Mouse (Mus musculus): ENCODE results near the gene Tns1. TPM values are rescaled to one million over a fixed set of nuclear protein-coding genes. Genes with fewer than 3 reads are reported as not detected.

Tns1 gene
- polyA plus RNA-seq, 1 experiment from 2014 or later: 15.6 TPM

DNA sequence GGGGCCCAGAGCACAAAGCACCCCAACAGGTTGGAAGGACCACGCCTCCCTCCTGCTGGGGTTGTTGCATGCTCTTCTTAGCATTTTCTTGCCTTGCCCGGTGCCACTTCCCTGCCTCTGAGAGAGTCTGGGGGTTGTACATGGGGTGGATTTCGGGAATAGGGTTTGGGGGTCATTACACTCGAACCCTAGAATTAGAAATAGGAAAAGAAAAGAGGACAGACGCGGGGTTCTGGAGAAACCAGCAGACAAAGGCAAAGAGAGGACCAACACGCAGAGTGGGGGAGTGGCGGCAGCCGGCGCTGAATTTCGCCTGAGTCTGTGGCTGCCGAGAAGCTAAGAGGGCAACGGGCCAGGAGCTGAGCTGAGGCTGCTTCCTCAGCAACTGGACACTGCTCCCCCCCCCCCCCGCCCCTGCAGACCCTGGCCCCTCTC lies 25.2 kb downstream of the Tns1 start:
- peaks cover 7% of the 10 kb centered on the region; the same call in 1 of the 2 replicates for H3K27me3 ChIP-seq (ENCODE audit: control insufficient read depth, insufficient read depth, low read length)

DNA sequence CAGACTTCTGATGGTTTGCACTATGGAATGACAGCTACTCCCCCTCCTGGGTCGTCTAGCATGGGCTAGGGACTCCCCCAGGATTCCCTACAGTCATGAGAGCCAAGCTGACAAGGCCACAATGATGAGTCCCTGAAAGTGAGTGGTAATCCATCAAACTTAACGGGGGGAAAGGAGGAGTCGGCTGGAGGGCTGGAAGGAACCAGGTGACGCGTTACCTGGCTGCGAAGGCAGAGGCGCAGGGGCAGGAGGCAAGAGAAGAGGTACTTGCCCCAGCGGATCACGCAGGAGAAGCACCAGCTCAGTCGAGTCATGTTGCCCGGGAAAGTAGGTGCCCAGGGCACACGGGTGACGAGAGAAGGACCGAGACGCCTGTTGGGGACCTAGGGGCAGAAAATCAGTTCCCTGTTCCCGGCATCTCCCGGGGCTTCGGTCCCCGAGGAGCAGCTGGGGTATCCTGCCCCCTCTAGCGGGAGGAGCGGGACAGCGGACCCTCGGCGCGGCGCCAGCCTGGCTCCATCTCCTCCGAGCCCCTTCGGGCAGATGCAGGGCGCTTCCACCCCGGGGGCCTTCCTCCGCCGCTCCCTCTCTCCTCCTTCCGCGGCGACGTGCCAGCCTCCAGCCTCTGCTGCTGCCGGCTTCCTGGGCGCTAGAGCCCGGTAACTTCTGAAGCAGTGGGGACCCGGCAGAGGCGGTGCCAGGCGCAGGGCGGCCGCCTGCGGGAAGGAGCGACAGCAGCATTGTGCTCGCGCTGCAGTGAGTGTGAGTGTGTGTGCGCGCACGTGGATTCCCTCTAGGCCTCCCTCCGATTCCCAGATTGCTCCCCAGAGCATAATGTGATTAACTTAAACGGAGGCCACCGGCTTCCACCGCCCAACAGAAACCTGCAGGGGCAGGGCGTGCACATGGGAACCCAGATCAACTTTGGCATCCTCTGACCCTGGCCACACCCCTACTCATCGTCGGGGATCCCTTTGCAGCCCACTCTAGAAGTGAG lies 25.9 kb downstream of the Tns1 start:
- H3K27me3 ChIP-seq (ENCODE audit: control insufficient read depth, insufficient read depth, low read length): peaks cover 7% of the 10 kb centered on the region; the same call in 1 of the 2 replicates
- DNase-seq (ENCODE audit: low spot score) (peak; percentile 88), ATAC-seq (replicated peaks; ENCODE audit: low FRiP score) (peak; percentile 73)
- H3K27ac ChIP-seq (ENCODE audit: low read depth, low read length): peak overlapping the region; percentile 38
- H3K4me1 ChIP-seq (replicated peaks; ENCODE audit: control insufficient read depth, insufficient read depth, low read length): peaks cover 11% of the 10 kb centered on the region; the same call in 1 of the 2 replicates
- H3K9me3 ChIP-seq (ENCODE audit: control insufficient read depth, low read length): no peaks in the 10 kb centered on the region
- H3K4me3 ChIP-seq (ENCODE audit: low read depth, low read length): peak overlapping the region; percentile 47
- H3K9ac ChIP-seq (ENCODE audit: low read length): peak overlapping the region; percentile 86
- H3K4me2 ChIP-seq (ENCODE audit: low read depth, low read length, severe bottlenecking): peak overlapping the region; percentile 95
- WGBS: under 1% methylated on average over 58 of the region's 58 CpGs
- H3K36me3 ChIP-seq (ENCODE audit: control insufficient read depth, insufficient read depth, low read length): no peaks in the 10 kb centered on the region

More for the DNA sequence above, 25.2 kb downstream of the Tns1 start:
- Histone ChIP-seq H3K4me2 (ENCODE audit: low read depth, low read length, severe bottlenecking) (peak overlapping the region; percentile 95), H3K9ac (ENCODE audit: low read length) (peak overlapping the region; percentile 86), H3K4me3 (ENCODE audit: low read depth, low read length) (peak overlapping the region; percentile 47), H3K4me1 (replicated peaks; ENCODE audit: control insufficient read depth, insufficient read depth, low read length) (peaks cover 19% of the 10 kb centered on the region), H3K36me3 (ENCODE audit: control insufficient read depth, insufficient read depth, low read length) (no peaks in the 10 kb centered on the region), H3K27ac (ENCODE audit: low read depth, low read length) (no peak overlapping the region), H3K9me3 (ENCODE audit: control insufficient read depth, low read length) (no peaks in the 10 kb centered on the region)
- DNase-seq (ENCODE audit: low spot score): peak; percentile 67
- 0 out of 2 replicates have a peak, but pooled peaks have one; percentile 11 for ATAC-seq (replicated peaks; ENCODE audit: low FRiP score)
- under 1% methylated on average over 13 of the region's 14 CpGs for WGBS

DNA sequence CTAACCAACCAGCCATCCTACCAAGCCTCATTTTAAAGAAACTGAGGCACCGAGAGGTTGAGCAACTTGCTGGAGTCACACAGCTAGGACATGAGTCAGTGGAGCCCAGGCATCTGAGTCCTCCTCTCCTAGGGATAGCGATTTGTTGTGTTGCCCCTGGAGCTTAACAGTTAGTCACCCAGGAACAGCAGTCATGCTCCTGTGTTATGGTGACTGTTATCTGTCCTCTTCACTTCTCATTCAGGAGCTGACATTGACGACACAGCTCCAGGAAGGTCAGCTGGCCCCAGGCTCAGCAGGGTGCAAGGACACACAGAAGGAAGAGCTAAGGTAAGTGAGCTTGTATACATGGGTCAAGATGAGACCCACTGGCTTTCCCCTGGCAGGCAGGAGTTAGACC lies 28.5 kb downstream of the Tns1 start:
- peaks cover 7% of the 10 kb centered on the region; the same call in 1 of the 2 replicates for H3K27me3 ChIP-seq (ENCODE audit: control insufficient read depth, insufficient read depth, low read length)
- H3K4me1 ChIP-seq (replicated peaks; ENCODE audit: control insufficient read depth, insufficient read depth, low read length): peaks cover 6% of the 10 kb centered on the region; the same call in 1 of the 2 replicates
- WGBS: 58% methylated on average over 3 of the region's 3 CpGs

DNA sequence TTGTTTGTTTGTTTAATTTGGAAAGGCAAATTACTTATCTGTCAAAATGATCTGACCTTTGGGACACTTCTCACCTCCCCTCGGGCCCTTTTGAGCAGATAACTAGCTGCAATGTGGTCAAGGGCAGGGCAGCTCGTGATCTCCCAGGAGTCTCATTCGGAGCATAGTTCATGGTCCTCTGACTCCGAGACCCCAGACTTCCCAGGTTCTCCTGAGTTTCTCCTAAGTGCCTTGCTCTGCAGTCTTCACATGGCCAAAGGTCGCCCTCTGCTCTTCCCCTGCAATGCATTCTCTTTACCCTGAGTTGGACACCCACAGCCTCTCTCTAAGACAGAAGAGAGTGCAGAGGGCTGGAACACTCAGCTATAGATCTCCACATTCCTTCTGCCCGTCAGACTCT lies 29.0 kb downstream of the Tns1 start:
- H3K36me3 ChIP-seq (ENCODE audit: control insufficient read depth, insufficient read depth, low read length): no peaks in the 10 kb centered on the region
- H3K4me1 ChIP-seq (replicated peaks; ENCODE audit: control insufficient read depth, insufficient read depth, low read length): peaks cover 6% of the 10 kb centered on the region; the same call in 1 of the 2 replicates
- no peak overlapping the region for H3K4me3 ChIP-seq (ENCODE audit: low read depth, low read length)
- no peaks in the 10 kb centered on the region for H3K9me3 ChIP-seq (ENCODE audit: control insufficient read depth, low read length)
- no peak overlapping the region for H3K9ac ChIP-seq (ENCODE audit: low read length)
- H3K27me3 ChIP-seq (ENCODE audit: control insufficient read depth, insufficient read depth, low read length): peaks cover 7% of the 10 kb centered on the region; the same call in 1 of the 2 replicates
- no peak for DNase-seq (ENCODE audit: low spot score)
- H3K27ac ChIP-seq (ENCODE audit: low read depth, low read length): no peak overlapping the region
- no peak overlapping the region for H3K4me2 ChIP-seq (ENCODE audit: low read depth, low read length, severe bottlenecking)
- whole genome bisulfite sequencing: 64% methylated on average over 6 of the region's 6 CpGs
- no peak for ATAC-seq (replicated peaks; ENCODE audit: low FRiP score)

More for the DNA sequence above, 28.5 kb downstream of the Tns1 start:
- ATAC-seq (replicated peaks; ENCODE audit: low FRiP score) (no peak), DNase-seq (ENCODE audit: low spot score) (no peak)
- Histone ChIP-seq H3K4me3 (ENCODE audit: low read depth, low read length) (no peak overlapping the region), H3K27ac (ENCODE audit: low read depth, low read length) (no peak overlapping the region), H3K9me3 (ENCODE audit: control insufficient read depth, low read length) (no peaks in the 10 kb centered on the region), H3K36me3 (ENCODE audit: control insufficient read depth, insufficient read depth, low read length) (no peaks in the 10 kb centered on the region), H3K9ac (ENCODE audit: low read length) (no peak overlapping the region), H3K4me2 (ENCODE audit: low read depth, low read length, severe bottlenecking) (no peak overlapping the region)

DNA sequence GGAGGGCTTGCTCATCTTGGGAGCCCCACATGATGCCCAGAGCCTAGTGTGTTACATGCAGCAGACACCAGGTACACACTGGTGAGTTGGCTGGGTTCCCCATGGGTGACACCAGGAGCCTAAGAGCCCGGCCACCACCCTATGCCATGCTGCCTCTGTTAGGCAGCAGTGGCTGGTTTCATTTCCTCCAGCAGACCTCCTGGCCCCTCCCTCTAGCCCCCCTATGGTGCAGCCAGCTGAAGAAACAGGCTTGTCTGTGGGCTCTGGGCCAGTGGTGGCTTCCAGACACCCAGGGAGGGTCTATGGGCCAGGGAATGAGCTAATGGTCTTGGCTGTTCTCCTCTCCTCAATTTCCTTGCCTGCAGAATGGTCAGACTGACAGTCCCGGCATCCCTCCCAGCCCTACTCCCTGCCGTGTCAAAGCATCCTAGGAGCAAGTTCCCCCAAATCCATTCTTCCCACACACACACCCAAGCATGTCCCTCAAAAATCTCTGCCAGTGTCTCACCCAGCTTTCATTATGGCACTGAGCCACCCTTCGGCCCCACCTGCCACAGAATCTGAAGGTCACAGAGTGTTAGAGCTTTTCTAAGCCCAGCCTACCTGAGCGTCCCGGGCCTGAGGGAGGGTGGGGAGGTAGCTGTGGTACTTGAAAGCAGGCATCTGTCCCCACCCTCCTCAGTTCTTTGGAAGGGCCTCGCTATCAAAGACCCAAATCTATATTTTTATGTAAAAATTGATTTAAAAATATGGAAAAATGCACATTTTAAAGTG lies 29.6 kb downstream of the Tns1 start:
- no peak for ATAC-seq (replicated peaks; ENCODE audit: low FRiP score)
- Histone ChIP-seq H3K27me3 (ENCODE audit: control insufficient read depth, insufficient read depth, low read length) (peaks cover 5% of the 10 kb centered on the region; the same call in 1 of the 2 replicates), H3K27ac (ENCODE audit: low read depth, low read length) (no peak overlapping the region), H3K9ac (ENCODE audit: low read length) (no peak overlapping the region), H3K9me3 (ENCODE audit: control insufficient read depth, low read length) (no peaks in the 10 kb centered on the region), H3K36me3 (ENCODE audit: control insufficient read depth, insufficient read depth, low read length) (no peaks in the 10 kb centered on the region), H3K4me1 (replicated peaks; ENCODE audit: control insufficient read depth, insufficient read depth, low read length) (peaks cover 6% of the 10 kb centered on the region; the same call in 1 of the 2 replicates), H3K4me3 (ENCODE audit: low read depth, low read length) (no peak overlapping the region), H3K4me2 (ENCODE audit: low read depth, low read length, severe bottlenecking) (no peak overlapping the region)
- WGBS: 54% methylated on average over 7 of the region's 7 CpGs
- DNase-seq (ENCODE audit: low spot score): no peak

DNA sequence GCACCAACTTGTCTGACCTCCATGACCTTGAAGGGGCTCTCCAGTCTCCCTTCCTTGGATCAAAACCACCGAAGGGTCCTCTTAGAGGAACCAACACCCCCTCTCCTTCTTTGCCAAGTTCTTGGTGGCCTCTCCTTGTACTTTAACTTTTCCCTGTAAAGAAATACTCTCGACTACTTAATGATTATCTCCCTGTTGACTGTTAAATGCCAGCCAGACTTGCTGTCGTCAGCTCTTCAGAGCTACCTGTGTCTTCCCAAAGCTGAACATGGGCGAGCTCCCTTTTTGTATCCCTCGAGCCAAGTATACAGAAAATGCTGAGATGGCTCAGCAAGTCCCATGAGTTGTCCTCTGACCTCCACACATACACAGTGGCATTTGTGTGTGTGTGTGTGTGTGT lies 30.8 kb downstream of the Tns1 start:
- Histone ChIP-seq H3K36me3 (ENCODE audit: control insufficient read depth, insufficient read depth, low read length) (no peaks in the 10 kb centered on the region), H3K4me2 (ENCODE audit: low read depth, low read length, severe bottlenecking) (no peak overlapping the region), H3K27ac (ENCODE audit: low read depth, low read length) (no peak overlapping the region), H3K9me3 (ENCODE audit: control insufficient read depth, low read length) (no peaks in the 10 kb centered on the region), H3K4me3 (ENCODE audit: low read depth, low read length) (no peak overlapping the region), H3K27me3 (ENCODE audit: control insufficient read depth, insufficient read depth, low read length) (peaks cover 5% of the 10 kb centered on the region; the same call in 1 of the 2 replicates), H3K9ac (ENCODE audit: low read length) (no peak overlapping the region), H3K4me1 (replicated peaks; ENCODE audit: control insufficient read depth, insufficient read depth, low read length) (peaks cover 6% of the 10 kb centered on the region; the same call in 1 of the 2 replicates)
- WGBS: 91% methylated on average over 5 of the region's 5 CpGs
- ATAC-seq (replicated peaks; ENCODE audit: low FRiP score): no peak
- no peak for DNase-seq (ENCODE audit: low spot score)

DNA sequence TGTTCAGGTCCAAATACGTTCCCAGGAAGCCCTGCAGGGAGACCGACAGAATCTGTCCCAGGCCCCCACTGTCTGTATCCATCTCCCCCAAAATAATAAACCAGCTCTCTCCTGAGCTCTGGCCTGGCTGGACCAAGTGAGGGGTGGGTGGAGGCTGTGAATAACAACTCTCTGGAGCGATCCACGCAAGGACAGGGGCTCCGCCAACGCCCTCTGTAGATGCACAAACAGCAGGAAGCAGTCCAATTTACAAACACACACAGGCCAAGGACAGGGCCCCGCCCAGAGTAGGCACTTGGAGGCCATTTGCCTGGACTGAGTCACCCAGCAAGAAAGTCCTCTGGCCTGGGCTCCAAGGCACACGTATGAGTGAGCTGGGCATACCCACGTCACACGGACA lies 32.0 kb downstream of the Tns1 start:
- H3K4me3 ChIP-seq (ENCODE audit: low read depth, low read length): no peak overlapping the region
- H3K4me2 ChIP-seq (ENCODE audit: low read depth, low read length, severe bottlenecking): no peak overlapping the region
- H3K9me3 ChIP-seq (ENCODE audit: control insufficient read depth, low read length): no peaks in the 10 kb centered on the region
- ATAC-seq (replicated peaks; ENCODE audit: low FRiP score) (no peak), DNase-seq (ENCODE audit: low spot score) (no peak)
- no peak overlapping the region for H3K27ac ChIP-seq (ENCODE audit: low read depth, low read length)
- H3K4me1 ChIP-seq (replicated peaks; ENCODE audit: control insufficient read depth, insufficient read depth, low read length): peaks cover 3% of the 10 kb centered on the region; the same call in 1 of the 2 replicates
- no peak overlapping the region for H3K9ac ChIP-seq (ENCODE audit: low read length)
- peaks cover 3% of the 10 kb centered on the region; the same call in 1 of the 2 replicates for H3K27me3 ChIP-seq (ENCODE audit: control insufficient read depth, insufficient read depth, low read length)
- H3K36me3 ChIP-seq (ENCODE audit: control insufficient read depth, insufficient read depth, low read length): no peaks in the 10 kb centered on the region
- WGBS: 59% methylated on average over 10 of the region's 10 CpGs

DNA sequence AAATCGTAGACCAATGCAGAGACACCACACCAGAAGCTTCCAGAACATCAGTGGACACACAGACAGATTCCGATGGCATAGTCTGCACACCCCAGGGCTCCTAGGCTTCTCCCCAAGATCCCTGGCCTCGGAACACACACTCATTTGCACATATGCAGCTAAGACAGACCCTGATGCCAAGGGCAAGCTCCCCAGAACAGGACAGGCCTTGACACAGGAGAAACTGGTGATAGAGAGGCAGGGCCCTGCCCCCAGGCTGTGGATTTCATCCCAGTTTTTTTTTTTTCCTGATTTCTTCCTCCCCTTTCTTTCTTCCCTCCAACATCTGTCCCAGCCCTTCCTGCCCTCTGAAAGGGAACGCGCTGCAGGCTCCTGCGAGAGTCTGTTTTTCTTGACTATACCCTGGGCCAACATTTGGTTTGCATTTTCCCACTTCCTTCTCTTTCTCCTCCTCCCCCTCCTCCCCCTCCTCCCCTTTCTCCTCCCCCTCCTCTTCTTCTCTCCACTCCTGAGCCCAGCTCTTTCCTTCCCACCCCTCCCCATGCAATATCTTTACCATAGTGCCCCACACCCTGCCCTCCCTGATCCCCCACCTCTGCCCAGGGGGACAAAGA lies 32.5 kb downstream of the Tns1 start:
- H3K9ac ChIP-seq (ENCODE audit: low read length): peak overlapping the region; percentile 32
- ATAC-seq (replicated peaks; ENCODE audit: low FRiP score): no peak

More for the DNA sequence above, 32.5 kb downstream of the Tns1 start:
- Histone ChIP-seq H3K9me3 (ENCODE audit: control insufficient read depth, low read length) (no peaks in the 10 kb centered on the region), H3K4me1 (replicated peaks; ENCODE audit: control insufficient read depth, insufficient read depth, low read length) (peaks cover 3% of the 10 kb centered on the region; the same call in 1 of the 2 replicates), H3K36me3 (ENCODE audit: control insufficient read depth, insufficient read depth, low read length) (no peaks in the 10 kb centered on the region), H3K27me3 (ENCODE audit: control insufficient read depth, insufficient read depth, low read length) (peaks cover under 1% of the 10 kb centered on the region; the same call in 1 of the 2 replicates), H3K27ac (ENCODE audit: low read depth, low read length) (no peak overlapping the region), H3K4me2 (ENCODE audit: low read depth, low read length, severe bottlenecking) (no peak overlapping the region), H3K4me3 (ENCODE audit: low read depth, low read length) (no peak overlapping the region)
- WGBS: 43% methylated on average over 6 of the region's 6 CpGs
- DNase-seq (ENCODE audit: low spot score): no peak
